Mouse (Mus musculus): Measurements from ENCODE around the gene Fermt2.

DNA sequence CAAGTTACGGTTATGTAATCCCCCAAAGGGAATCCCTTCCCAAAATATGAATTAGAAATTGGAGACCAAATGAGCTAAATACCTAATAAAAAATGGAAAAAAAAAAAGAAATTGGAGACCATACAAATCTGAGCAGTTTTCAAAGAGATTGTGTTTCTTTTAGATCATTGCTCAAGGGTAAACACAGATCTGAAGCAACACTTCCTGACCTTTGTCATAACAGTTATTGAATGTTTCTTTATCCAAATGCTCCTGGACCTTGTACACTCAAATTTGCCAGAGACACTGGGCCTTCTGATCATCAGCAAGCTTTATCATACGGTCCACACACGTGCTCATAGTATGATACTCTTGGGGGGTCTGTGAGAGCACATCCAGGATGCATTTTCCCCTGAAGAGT is 111.4 kb downstream of the Fermt2 start:
- TF ChIP-seq CTCF (IDR thresholded peaks at IDR 0.05; ENCODE audit: borderline replicate concordance, control insufficient read depth, extremely low read depth, insufficient read depth, low read length, poor library complexity) (no peak), POLR2A (IDR thresholded peaks at IDR 0.05; ENCODE audit: control insufficient read depth, extremely low read depth, insufficient read depth, low read length, poor library complexity) (no peak)

Data from thymus, adult 2 months (tissue).